1 mouse cellular context compared by ENCODE assay signal in genomic region chr15:99129956-99130910, GRCm38 (mm10).
TF ChIP-seq lines count a peak whose summit lies in the region.

No protein-coding gene starts in this region.

TF ChIP-seq in ES-E14, 5 proteins besides CTCF, POLR2A, EP300 and RAD21:
- TF ChIP-seq HCFC1 (IDR thresholded peaks at IDR 0.05; ENCODE audit: borderline replicate concordance, insufficient read depth, low read length), result no peak
- TF ChIP-seq MAFK (IDR thresholded peaks at IDR 0.05; ENCODE audit: insufficient read depth, low read depth, low read length), result no peak
- TF ChIP-seq ZC3H11A (IDR thresholded peaks at IDR 0.05; ENCODE audit: borderline replicate concordance, low read depth, low read length), result no peak
- no peak for TF ChIP-seq ZNF384 (IDR thresholded peaks at IDR 0.05; ENCODE audit: low read depth, low read length)
- no peak for TF ChIP-seq CHD2 (IDR thresholded peaks at IDR 0.05; ENCODE audit: low read depth, low read length)
